ENCODE assay signal across 10 mouse cellular contexts in genomic region chr4:152029087-152029486, GRCm38 (mm10). TPM values are rescaled to one million over a fixed set of nuclear protein-coding genes. Genes with fewer than 3 reads are reported as not detected.
DNase-seq lines count a peak whose midpoint lies in the region; ATAC-seq and TF ChIP-seq lines count a peak whose summit lies in the region.
"Had no signal": no experiment of that assay in that cellular context is flagged by ENCODE, and none has a peak within 500 bp of the region (broad histone marks: within the 10 kb centered on the region; RNA-seq: fewer than 3 reads in every experiment).

No protein-coding gene starts in this region.

- no peak overlapping the region for H3K9ac ChIP-seq in forebrain, embryonic 13.5 days
- no peak overlapping the region for H3K9ac ChIP-seq in forebrain, embryonic 11.5 days (ENCODE audit: low read length)
- no peak overlapping the region for H3K9ac ChIP-seq in lung, embryonic 15.5 days
- H3K9ac ChIP-seq in neural tube, embryonic 14.5 days (replicated peaks; ENCODE audit: low read depth, low read length), result no peak overlapping the region

- ATAC-seq in forebrain, embryonic 13.5 days, result no peak
- no peak for ATAC-seq in forebrain, embryonic 11.5 days (replicated peaks; ENCODE audit: low FRiP score)
- ATAC-seq in lung, embryonic 15.5 days (ENCODE audit: borderline replicate concordance, extremely low read depth, low FRiP score, low TSS enrichment), result no peak
- no peak for ATAC-seq in neural tube, embryonic 14.5 days (ENCODE audit: low read depth)
- ATAC-seq: Patski had no signal

- no peaks in the 10 kb centered on the region for H3K9me3 ChIP-seq in forebrain, embryonic 13.5 days (replicated peaks)
- H3K9me3 ChIP-seq in forebrain, embryonic 11.5 days (ENCODE audit: control insufficient read depth, low read length), result no peaks in the 10 kb centered on the region
- H3K9me3 ChIP-seq in lung, embryonic 15.5 days, result no peaks in the 10 kb centered on the region
- no peaks in the 10 kb centered on the region for H3K9me3 ChIP-seq in neural tube, embryonic 14.5 days (ENCODE audit: control insufficient read depth, low read length)

- peak overlapping the region; percentile 97; the same call in 1 of the 2 replicates for H3K4me2 ChIP-seq in forebrain, embryonic 13.5 days
- H3K4me2 ChIP-seq in forebrain, embryonic 11.5 days (ENCODE audit: low read depth, low read length, severe bottlenecking), result no peak overlapping the region
- H3K4me2 ChIP-seq in lung, embryonic 15.5 days, result peak overlapping the region; percentile 94; the same call in 1 of the 2 replicates
- H3K4me2 ChIP-seq in neural tube, embryonic 14.5 days (ENCODE audit: low read depth, low read length), result peak overlapping the region; percentile 90; the same call in 1 of the 2 replicates

- TF ChIP-seq POLR2A in cortical plate, adult 2 months (IDR thresholded peaks at IDR 0.05; ENCODE audit: extremely low read depth, insufficient read depth, low read length), result no peak

- no peak overlapping the region for H3K4me3 ChIP-seq in forebrain, embryonic 13.5 days
- H3K4me3 ChIP-seq in forebrain, embryonic 11.5 days (ENCODE audit: low read depth, low read length), result no peak overlapping the region
- H3K4me3 ChIP-seq in lung, embryonic 15.5 days, result no peak overlapping the region
- H3K4me3 ChIP-seq in cortical plate, adult 2 months (ENCODE audit: insufficient read depth, low read length), result peak overlapping the region; percentile 47; the same call in 1 of the 2 replicates
- no peak overlapping the region; the same call in 1 of the 2 replicates for H3K4me3 ChIP-seq in neural tube, embryonic 14.5 days (ENCODE audit: low read depth, low read length)

- intact Hi-C loops in left cerebral cortex, postnatal 4 days (cut with DNase I), result loop anchor here (5.0 kb wide), 1 partner anchor 47 kb away; no protein-coding TSS in a partner anchor

- 47% methylated on average over 5 of the region's 5 CpGs for WGBS in forebrain, embryonic 13.5 days
- whole genome bisulfite sequencing in forebrain, embryonic 11.5 days, result 50% methylated on average over 5 of the region's 5 CpGs
- 45% methylated on average over 5 of the region's 5 CpGs for WGBS in lung, embryonic 15.5 days
- 33% methylated on average over 5 of the region's 5 CpGs for WGBS in neural tube, embryonic 14.5 days

- H3K36me3 ChIP-seq in forebrain, embryonic 13.5 days (ENCODE audit: poor library complexity, severe bottlenecking), result peaks cover 6% of the 10 kb centered on the region; the same call in 1 of the 2 replicates
- H3K36me3 ChIP-seq in forebrain, embryonic 11.5 days (ENCODE audit: control insufficient read depth, insufficient read depth, low read length), result peaks cover 3% of the 10 kb centered on the region; the same call in 1 of the 2 replicates
- 0 out of 2 replicates have a peak, but pooled peaks cover 3% of the 10 kb centered on the region for H3K36me3 ChIP-seq in lung, embryonic 15.5 days
- H3K36me3 ChIP-seq in neural tube, embryonic 14.5 days (ENCODE audit: control insufficient read depth, insufficient read depth, low read length), result no peaks in the 10 kb centered on the region

- no peak overlapping the region for H3K27ac ChIP-seq in forebrain, embryonic 13.5 days
- H3K27ac ChIP-seq in forebrain, embryonic 11.5 days (ENCODE audit: low read depth, low read length), result no peak overlapping the region
- no peak overlapping the region for H3K27ac ChIP-seq in lung, embryonic 15.5 days
- H3K27ac ChIP-seq in cortical plate, adult 2 months (ENCODE audit: insufficient read depth, low read length), result no peak overlapping the region
- no peak overlapping the region for H3K27ac ChIP-seq in neural tube, embryonic 14.5 days (ENCODE audit: low read depth, low read length)

- TF ChIP-seq CTCF in cortical plate, adult 2 months (IDR thresholded peaks at IDR 0.05; ENCODE audit: extremely low read depth, insufficient read depth, low read length), result no peak

- peaks cover 47% of the 10 kb centered on the region for H3K4me1 ChIP-seq in forebrain, embryonic 13.5 days
- peaks cover 24% of the 10 kb centered on the region for H3K4me1 ChIP-seq in forebrain, embryonic 11.5 days (replicated peaks; ENCODE audit: control insufficient read depth, insufficient read depth, low read length)
- peaks cover 40% of the 10 kb centered on the region for H3K4me1 ChIP-seq in lung, embryonic 15.5 days
- H3K4me1 ChIP-seq in cortical plate, adult 2 months (ENCODE audit: control insufficient read depth, insufficient read depth, low read length), result peaks cover 6% of the 10 kb centered on the region; the same call in 1 of the 2 replicates
- H3K4me1 ChIP-seq in neural tube, embryonic 14.5 days (ENCODE audit: control insufficient read depth, insufficient read depth, low read length), result peaks cover 42% of the 10 kb centered on the region

- 0 out of 2 replicates have a peak, but pooled peaks cover 5% of the 10 kb centered on the region for H3K27me3 ChIP-seq in forebrain, embryonic 13.5 days
- no peaks in the 10 kb centered on the region; the same call in 1 of the 2 replicates for H3K27me3 ChIP-seq in forebrain, embryonic 11.5 days (ENCODE audit: control insufficient read depth, insufficient read depth, low read length)
- H3K27me3 ChIP-seq in lung, embryonic 15.5 days, result no peaks in the 10 kb centered on the region
- H3K27me3 ChIP-seq in neural tube, embryonic 14.5 days (ENCODE audit: control insufficient read depth, insufficient read depth, low read length), result no peaks in the 10 kb centered on the region
- H3K27me3 ChIP-seq: Patski had no signal

- DNase-seq in forebrain, embryonic 11.5 days (ENCODE audit: low spot score), result no peak
- DNase-seq in lung, postnatal 14 days, result no peak
- DNase-seq in left cerebral cortex, postnatal 4 days, result no peak
- no peak for DNase-seq in gastrocnemius, adult 8-10 months (ENCODE audit: low spot score in 2 of 2)
- DNase-seq: right cerebral cortex, adult 18-20 months had no signal

RNA-seq across cellular contexts. Expression of gene Zbtb48, which starts 1.6 kb away (rescaled TPM):
- 18.5 and 25.2 TPM in 2 replicates for polyA plus RNA-seq in forebrain, embryonic 13.5 days (2015; fragmentation: Nextera tagmentation; extraction: Ambion mirVana)
- 20.7 and 26.7 TPM in 2 replicates for polyA plus RNA-seq in forebrain, embryonic 11.5 days (2014; fragmentation: Nextera tagmentation; extraction: Ambion mirVana)
- polyA plus RNA-seq in lung, embryonic 15.5 days (2015; fragmentation: Nextera tagmentation; extraction: Ambion mirVana), result 19.0 and 21.2 TPM in 2 replicates
- polyA plus RNA-seq in cortical plate, adult 2 months (2012; rRNA removed), result 13.7 and 19.1 TPM in 2 replicates
- polyA plus RNA-seq in neural tube, embryonic 14.5 days (2014; fragmentation: Nextera tagmentation; extraction: Ambion mirVana), result 16.2 and 20.7 TPM in 2 replicates
- 10 to 100 TPM; 17.4 to 17.6 TPM for total RNA-seq in left cerebral cortex, postnatal 4 days (2021)
- total RNA-seq in gastrocnemius, adult 8-10 months (2022), result 1 to 10 TPM; 2.3 to 4.8 (median 3.1) TPM

RNA-seq across cellular contexts. Expression of gene Tas1r1, which starts 9.3 kb away (rescaled TPM):
- polyA plus RNA-seq in forebrain, embryonic 13.5 days (2015; fragmentation: Nextera tagmentation; extraction: Ambion mirVana), result 0.53 and 0.83 TPM in 2 replicates
- 0.24 and 0.67 TPM in 2 replicates for polyA plus RNA-seq in forebrain, embryonic 11.5 days (2014; fragmentation: Nextera tagmentation; extraction: Ambion mirVana)
- polyA plus RNA-seq in lung, embryonic 15.5 days (2015; fragmentation: Nextera tagmentation; extraction: Ambion mirVana), result 0.40 and 0.42 TPM in 2 replicates
- polyA plus RNA-seq in cortical plate, adult 2 months (2012; rRNA removed), result 0.23 and 0.53 TPM in 2 replicates
- polyA plus RNA-seq in neural tube, embryonic 14.5 days (2014; fragmentation: Nextera tagmentation; extraction: Ambion mirVana), result 1.4 and 2.1 TPM in 2 replicates
- total RNA-seq in left cerebral cortex, postnatal 4 days (2021), result under 1 TPM; 0.56 to 0.83 TPM
- 1 to 10 TPM in 1 of 4 experiments, under 1 TPM in 3; 0.32 to 1.3 (median 0.66) TPM for total RNA-seq in gastrocnemius, adult 8-10 months (2022)

RNA-seq across cellular contexts. Expression of gene Nol9, which starts 10.0 kb away (rescaled TPM):
- polyA plus RNA-seq in forebrain, embryonic 13.5 days (2015; fragmentation: Nextera tagmentation; extraction: Ambion mirVana), result 22.5 and 25.8 TPM in 2 replicates
- polyA plus RNA-seq in forebrain, embryonic 11.5 days (2014; fragmentation: Nextera tagmentation; extraction: Ambion mirVana), result 41.0 and 41.9 TPM in 2 replicates
- polyA plus RNA-seq in lung, embryonic 15.5 days (2015; fragmentation: Nextera tagmentation; extraction: Ambion mirVana), result 29.4 and 31.1 TPM in 2 replicates
- 16.7 and 17.1 TPM in 2 replicates for polyA plus RNA-seq in cortical plate, adult 2 months (2012; rRNA removed)
- 26.1 and 29.8 TPM in 2 replicates for polyA plus RNA-seq in neural tube, embryonic 14.5 days (2014; fragmentation: Nextera tagmentation; extraction: Ambion mirVana)
- 10 to 100 TPM; 32.0 to 33.1 TPM for total RNA-seq in left cerebral cortex, postnatal 4 days (2021)
- 10 to 100 TPM in 2 of 4 experiments, 1 to 10 TPM in 2; 9.4 to 13.2 (median 10.0) TPM for total RNA-seq in gastrocnemius, adult 8-10 months (2022)

RNA-seq across cellular contexts. Expression of gene Klhl21, which starts 20.5 kb away (rescaled TPM):
- 2.7 and 3.0 TPM in 2 replicates for polyA plus RNA-seq in forebrain, embryonic 13.5 days (2015; fragmentation: Nextera tagmentation; extraction: Ambion mirVana)
- polyA plus RNA-seq in forebrain, embryonic 11.5 days (2014; fragmentation: Nextera tagmentation; extraction: Ambion mirVana), result 3.9 and 5.3 TPM in 2 replicates
- 15.3 and 16.1 TPM in 2 replicates for polyA plus RNA-seq in lung, embryonic 15.5 days (2015; fragmentation: Nextera tagmentation; extraction: Ambion mirVana)
- 11.8 and 12.6 TPM in 2 replicates for polyA plus RNA-seq in cortical plate, adult 2 months (2012; rRNA removed)
- polyA plus RNA-seq in neural tube, embryonic 14.5 days (2014; fragmentation: Nextera tagmentation; extraction: Ambion mirVana), result 2.1 and 3.0 TPM in 2 replicates
- 1 to 10 TPM; 6.6 to 7.1 TPM for total RNA-seq in left cerebral cortex, postnatal 4 days (2021)
- 100 to 1,000 TPM; 125 to 158 (median 140) TPM for total RNA-seq in gastrocnemius, adult 8-10 months (2022)

RNA-seq across cellular contexts. Expression of gene Phf13, which starts 33.0 kb away (rescaled TPM):
- 17.6 and 19.4 TPM in 2 replicates for polyA plus RNA-seq in forebrain, embryonic 13.5 days (2015; fragmentation: Nextera tagmentation; extraction: Ambion mirVana)
- polyA plus RNA-seq in forebrain, embryonic 11.5 days (2014; fragmentation: Nextera tagmentation; extraction: Ambion mirVana), result 27.0 and 28.6 TPM in 2 replicates
- 28.5 and 29.7 TPM in 2 replicates for polyA plus RNA-seq in lung, embryonic 15.5 days (2015; fragmentation: Nextera tagmentation; extraction: Ambion mirVana)
- polyA plus RNA-seq in cortical plate, adult 2 months (2012; rRNA removed), result 9.3 and 9.6 TPM in 2 replicates
- 15.1 and 22.1 TPM in 2 replicates for polyA plus RNA-seq in neural tube, embryonic 14.5 days (2014; fragmentation: Nextera tagmentation; extraction: Ambion mirVana)
- 10 to 100 TPM; 20.6 to 21.2 TPM for total RNA-seq in left cerebral cortex, postnatal 4 days (2021)
- total RNA-seq in gastrocnemius, adult 8-10 months (2022), result 1 to 10 TPM; 3.9 to 4.8 (median 4.5) TPM
